ENCODE assay signal across 19 mouse cellular contexts in the genomic region with DNA sequence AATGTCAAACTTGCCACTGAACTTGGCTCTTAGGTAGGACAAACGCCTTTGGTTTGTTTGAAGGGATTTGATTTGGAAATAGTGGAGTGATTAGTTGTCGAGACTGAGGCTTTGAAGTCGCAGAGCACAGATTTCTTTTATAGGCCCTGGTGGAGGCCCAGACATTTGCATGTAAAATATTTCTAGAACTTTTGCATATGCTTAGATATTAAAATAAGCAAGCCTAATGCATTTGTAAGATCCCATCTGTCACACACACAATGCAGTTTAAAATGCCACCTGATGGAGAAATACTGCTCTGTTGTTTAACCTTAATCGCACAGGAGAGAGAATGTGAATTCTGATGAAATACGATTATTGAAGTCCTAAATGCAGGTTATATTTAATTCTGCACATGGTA.
"Had no signal": no experiment of that assay in that cellular context is flagged by ENCODE, and none has a peak within 500 bp of the region (broad histone marks: within the 10 kb centered on the region; RNA-seq: fewer than 3 reads in every experiment).

No protein-coding gene starts in this region.

- DNase-seq: kidney, adult 8-10 months; kidney, postnatal 10 days; kidney, postnatal 36 days; layer of hippocampus, adult 9-11 months; liver, embryonic 13.5 days; lung, adult 2 months; lung, postnatal 14 days; lung, postnatal 4 days; right cerebral cortex, adult 18-20 months; right cerebral cortex, postnatal 14 days; right cerebral cortex, postnatal 4 days; thymus, adult 2 months; thymus, postnatal 14 days; thymus, postnatal 4 days had no signal

- H3K9me3 ChIP-seq: kidney, embryonic 15.5 days; liver, embryonic 13.5 days; midbrain, embryonic 12.5 days; neural tube, embryonic 12.5 days; neural tube, embryonic 15.5 days had no signal

- H3K4me1 ChIP-seq: kidney, embryonic 15.5 days; liver, embryonic 13.5 days; midbrain, embryonic 12.5 days had no signal

- H3K9ac ChIP-seq: kidney, embryonic 15.5 days; liver, embryonic 13.5 days; midbrain, embryonic 12.5 days; neural tube, embryonic 12.5 days; neural tube, embryonic 15.5 days had no signal

- H3K4me3 ChIP-seq: kidney, embryonic 15.5 days; liver, embryonic 13.5 days; midbrain, embryonic 12.5 days; neural tube, embryonic 12.5 days; neural tube, embryonic 15.5 days had no signal

- H3K36me3 ChIP-seq: kidney, embryonic 15.5 days; liver, embryonic 13.5 days; midbrain, embryonic 12.5 days; neural tube, embryonic 12.5 days; neural tube, embryonic 15.5 days had no signal

- H3K4me2 ChIP-seq: kidney, embryonic 15.5 days; liver, embryonic 13.5 days; midbrain, embryonic 12.5 days; neural tube, embryonic 12.5 days; neural tube, embryonic 15.5 days had no signal

- H3K27me3 ChIP-seq: kidney, embryonic 15.5 days; liver, embryonic 13.5 days; midbrain, embryonic 12.5 days; neural tube, embryonic 12.5 days; neural tube, embryonic 15.5 days had no signal

- H3K27ac ChIP-seq: kidney, embryonic 15.5 days; liver, embryonic 13.5 days; midbrain, embryonic 12.5 days; neural tube, embryonic 12.5 days; neural tube, embryonic 15.5 days; stomach, postnatal 0 days had no signal
